In the genomic region with DNA sequence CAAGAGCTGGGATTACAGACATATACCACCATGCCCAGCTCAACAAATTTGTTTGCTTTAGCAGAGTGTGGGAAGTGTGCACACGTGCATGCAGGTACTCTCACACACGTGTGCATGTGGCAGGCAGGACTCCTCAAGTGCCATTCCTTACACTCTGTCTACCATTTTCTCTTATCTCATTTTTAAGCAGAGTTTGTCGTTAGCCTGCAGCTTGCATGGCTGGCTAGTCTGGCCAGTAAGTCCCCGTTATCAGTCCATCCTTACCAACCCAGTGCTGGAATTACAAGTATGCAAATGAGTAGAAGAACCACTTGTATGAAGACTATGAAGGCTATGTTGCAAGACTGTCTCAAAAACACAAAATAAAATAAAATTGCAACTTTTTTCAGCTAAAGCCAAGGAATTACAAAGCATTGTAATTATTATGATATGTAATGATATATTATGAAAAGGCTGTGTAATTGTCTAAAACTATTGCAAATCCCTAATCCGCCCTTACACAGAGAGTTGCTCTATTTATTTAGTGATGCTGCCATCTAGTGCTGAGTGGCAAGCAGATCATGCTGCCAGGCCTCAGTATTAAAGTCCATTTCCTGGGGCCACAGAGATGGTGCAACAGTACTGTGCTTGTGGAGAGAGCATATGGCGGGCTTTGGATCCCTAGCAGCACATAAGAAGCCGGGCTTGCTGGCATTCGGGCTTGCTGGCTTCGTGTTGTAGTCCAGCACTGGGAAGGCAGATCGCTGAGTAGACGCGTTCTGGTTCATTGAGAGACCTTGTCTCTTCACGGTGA, we compare ENCODE assay signal across 8 mouse cellular contexts. TPM values are rescaled to one million over a fixed set of nuclear protein-coding genes. Genes with fewer than 3 reads are reported as not detected.
A peak's percentile ranks its signal among the peaks of the same experiment; 100 is the strongest.
DNase-seq lines count a peak whose midpoint lies in the region; ATAC-seq lines count a peak whose summit lies in the region.

No protein-coding gene starts in this region.

- H3K9ac ChIP-seq in hindbrain, embryonic 16.5 days (ENCODE audit: low read depth, low read length), result no peak overlapping the region
- no peak overlapping the region for H3K9ac ChIP-seq in hindbrain, embryonic 12.5 days
- H3K9ac ChIP-seq in liver, embryonic 15.5 days, result no peak overlapping the region

- DNase-seq in MEL-GATA-1-ER (ENCODE audit: extremely low read depth, low read depth), result peak; percentile 5
- DNase-seq in cerebellum, postnatal 25 days, result peak; percentile 81 to 86
- no peak for DNase-seq in urinary bladder, postnatal 36 days (ENCODE audit: low spot score in 2 of 2)
- DNase-seq in spleen, postnatal 14 days (ENCODE audit: low spot score in 2 of 2), result no peak
- DNase-seq in right cerebral cortex, postnatal 25 days, result no peak

- no peak overlapping the region for H3K4me2 ChIP-seq in hindbrain, embryonic 16.5 days (ENCODE audit: low read length)
- no peak overlapping the region for H3K4me2 ChIP-seq in hindbrain, embryonic 12.5 days (replicated peaks)
- no peak overlapping the region for H3K4me2 ChIP-seq in liver, embryonic 15.5 days

- H3K9me3 ChIP-seq in hindbrain, embryonic 16.5 days (ENCODE audit: control insufficient read depth, low read length), result no peaks in the 10 kb centered on the region
- no peaks in the 10 kb centered on the region for H3K9me3 ChIP-seq in hindbrain, embryonic 12.5 days (replicated peaks)
- H3K9me3 ChIP-seq in liver, embryonic 15.5 days (replicated peaks), result no peaks in the 10 kb centered on the region

- ATAC-seq in hindbrain, embryonic 16.5 days, result peak; percentile 48; the same call in 1 of the 2 replicates
- ATAC-seq in hindbrain, embryonic 12.5 days (ENCODE audit: low FRiP score), result no peak
- ATAC-seq in liver, embryonic 15.5 days (ENCODE audit: insufficient read depth), result peak; percentile 69

- H3K27me3 ChIP-seq in hindbrain, embryonic 16.5 days (replicated peaks; ENCODE audit: control insufficient read depth, insufficient read depth, low read length), result no peaks in the 10 kb centered on the region
- no peaks in the 10 kb centered on the region for H3K27me3 ChIP-seq in hindbrain, embryonic 12.5 days
- no peaks in the 10 kb centered on the region for H3K27me3 ChIP-seq in liver, embryonic 15.5 days

- 86% methylated on average over 13 of the region's 13 CpGs for whole genome bisulfite sequencing in hindbrain, embryonic 16.5 days
- 91% methylated on average over 13 of the region's 13 CpGs for WGBS in hindbrain, embryonic 12.5 days
- 68% methylated on average over 13 of the region's 13 CpGs for WGBS in liver, embryonic 15.5 days (ENCODE audit: insufficient replicate concordance)

- no peak overlapping the region for H3K27ac ChIP-seq in hindbrain, embryonic 16.5 days (ENCODE audit: low read depth, low read length)
- H3K27ac ChIP-seq in hindbrain, embryonic 12.5 days, result no peak overlapping the region
- no peak overlapping the region for H3K27ac ChIP-seq in liver, embryonic 15.5 days (replicated peaks)

- no peaks in the 10 kb centered on the region for H3K4me1 ChIP-seq in hindbrain, embryonic 16.5 days (ENCODE audit: control insufficient read depth, insufficient read depth, low read depth, low read length)
- H3K4me1 ChIP-seq in hindbrain, embryonic 12.5 days, result no peaks in the 10 kb centered on the region
- peaks cover 10% of the 10 kb centered on the region for H3K4me1 ChIP-seq in liver, embryonic 15.5 days (replicated peaks)

- H3K36me3 ChIP-seq in hindbrain, embryonic 16.5 days (ENCODE audit: control insufficient read depth, insufficient read depth, low read length), result peaks cover 13% of the 10 kb centered on the region
- peaks cover 60% of the 10 kb centered on the region for H3K36me3 ChIP-seq in hindbrain, embryonic 12.5 days
- H3K36me3 ChIP-seq in liver, embryonic 15.5 days (replicated peaks), result peaks cover 83% of the 10 kb centered on the region

- no peak overlapping the region for H3K4me3 ChIP-seq in hindbrain, embryonic 16.5 days (ENCODE audit: low read length)
- no peak overlapping the region for H3K4me3 ChIP-seq in hindbrain, embryonic 12.5 days
- no peak overlapping the region for H3K4me3 ChIP-seq in liver, embryonic 15.5 days (replicated peaks)

RNA-seq across cellular contexts. Expression of gene Cacna1d, which starts 24.9 kb away (rescaled TPM):
- 9.5 TPM in 2 replicates for polyA plus RNA-seq in hindbrain, embryonic 16.5 days (2015; fragmentation: Nextera tagmentation; extraction: Ambion mirVana)
- polyA plus RNA-seq in hindbrain, embryonic 12.5 days (2016; fragmentation: Nextera tagmentation; extraction: Ambion mirVana), result 3.1 and 4.5 TPM in 2 replicates
- polyA plus RNA-seq in liver, embryonic 15.5 days (2015; fragmentation: Nextera tagmentation; extraction: Ambion mirVana), result 0.13 and 0.17 TPM in 2 replicates

RNA-seq across cellular contexts. Expression of gene Tkt, which starts 32.0 kb away (rescaled TPM):
- 301 and 314 TPM in 2 replicates for polyA plus RNA-seq in hindbrain, embryonic 16.5 days (2015; fragmentation: Nextera tagmentation; extraction: Ambion mirVana)
- polyA plus RNA-seq in hindbrain, embryonic 12.5 days (2016; fragmentation: Nextera tagmentation; extraction: Ambion mirVana), result 210 and 216 TPM in 2 replicates
- 197 and 199 TPM in 2 replicates for polyA plus RNA-seq in liver, embryonic 15.5 days (2015; fragmentation: Nextera tagmentation; extraction: Ambion mirVana)

RNA-seq across cellular contexts. Expression of gene Dcp1a, which starts 36.8 kb away (rescaled TPM):
- 14.2 and 16.8 TPM in 2 replicates for polyA plus RNA-seq in hindbrain, embryonic 16.5 days (2015; fragmentation: Nextera tagmentation; extraction: Ambion mirVana)
- polyA plus RNA-seq in hindbrain, embryonic 12.5 days (2016; fragmentation: Nextera tagmentation; extraction: Ambion mirVana), result 29.2 and 30.6 TPM in 2 replicates
- polyA plus RNA-seq in liver, embryonic 15.5 days (2015; fragmentation: Nextera tagmentation; extraction: Ambion mirVana), result 7.7 and 8.9 TPM in 2 replicates

Comparison
In these comparisons a context has a peak if more than half of its experiments do, and no peak if none do; other contexts are left out.
1. DNase-seq: peak in MEL-GATA-1-ER (single experiment) and cerebellum, postnatal 25 days (2 of 2); none in urinary bladder, postnatal 36 days (0 of 2), spleen, postnatal 14 days (0 of 2) and right cerebral cortex, postnatal 25 days (single experiment).